Mouse (Mus musculus) bone marrow, adult 2 months (tissue): ENCODE measurements around the gene Onecut1. TPM values are rescaled to one million over a fixed set of nuclear protein-coding genes. Genes with fewer than 3 reads are reported as not detected.

Experiments used
- H3K27ac ChIP-seq: fragments of 200-500 bp; 2 replicates; pipeline ENCODE4 v1.5.1; 2012; ENCODE audit warnings: low read depth, mild to moderate bottlenecking, control low read depth, inconsistent platforms, low read length; ENCODE audit not compliant: control insufficient read depth, poor library complexity, insufficient read depth
- H3K4me1 ChIP-seq: fragments of 200-500 bp; 2 replicates; pipeline ENCODE4 v1.6.1; 2011; ENCODE audit warnings: low read length; ENCODE audit not compliant: control insufficient read depth, insufficient read depth
- H3K4me3 ChIP-seq: fragments of 200-500 bp; replicated peaks from 2 replicates; pipeline ENCODE3; 2011; ENCODE audit warnings: mild to moderate bottlenecking, low read depth, low read length, control low read depth; ENCODE audit not compliant: control insufficient read depth
- CTCF ChIP-seq: fragments of 200-500 bp; IDR thresholded peaks from 2 replicates; pipeline ENCODE4 v1.5.1; 2011; ENCODE audit warnings: low read length, control low read depth; ENCODE audit not compliant: control insufficient read depth, insufficient read depth
- POLR2A ChIP-seq: fragments of 200-500 bp; IDR thresholded peaks from 2 replicates; pipeline ENCODE4 v1.6.1; 2011; ENCODE audit warnings: low read depth, mild to moderate bottlenecking, control low read depth, low read length, borderline replicate concordance; ENCODE audit not compliant: control insufficient read depth
- WGBS: fragments of 180-500 bp; shearing (Covaris S2); methylation state at CpG from one replicate; pipeline ENCODE4 v1.1.7; 2018; 5-methylcytosine and 5-hydroxymethylcytosine counted together
- polyA plus RNA-seq: library from polyadenylated mRNA; stranded (reverse); fragments of >200 nt; gene quantifications from 2 replicates; pipeline ENCODE4 v1.2.4, GENCODE M21; 2011; ENCODE audit warnings: low replicate concordance; ENCODE audit not compliant: missing spikeins, insufficient read depth, insufficient read length

Gene Onecut1
- polyA plus RNA-seq, 1 experiment = not detected

GRCm38 (mm10) chr9:74863655-74864443 is 2.1 kb downstream of the Onecut1 start:
- no peaks in the 10 kb centered on the region; the same call in 1 of the 2 replicates for H3K4me1 ChIP-seq
- WGBS = 7% methylated on average over 36 of the region's 36 CpGs
- TF ChIP-seq POLR2A = no peak
- TF ChIP-seq CTCF = no peak
- H3K4me3 ChIP-seq = no peak overlapping the region
- H3K27ac ChIP-seq = no peak overlapping the region

- no peak overlapping the region for H3K4me3 ChIP-seq
- TF ChIP-seq POLR2A (no peak), CTCF (no peak)
- no peaks in the 10 kb centered on the region; the same call in 1 of the 2 replicates for H3K4me1 ChIP-seq
- WGBS = 6% methylated on average over 14 of the region's 14 CpGs
- no peak overlapping the region for H3K27ac ChIP-seq
Measured at GRCm38 (mm10) chr9:74864471-74864870, 2.8 kb downstream of the Onecut1 start.

- Histone ChIP-seq H3K27ac (no peak overlapping the region), H3K4me3 (no peak overlapping the region), H3K4me1 (no peaks in the 10 kb centered on the region; the same call in 1 of the 2 replicates)
- TF ChIP-seq CTCF (no peak), POLR2A (no peak)
- WGBS = 15% methylated on average over 27 of the region's 27 CpGs
Measured at GRCm38 (mm10) chr9:74866596-74867313, 5.0 kb downstream of the Onecut1 start.

- TF ChIP-seq POLR2A = no peak
- peak; percentile 52 for TF ChIP-seq CTCF
- no peaks in the 10 kb centered on the region; the same call in 1 of the 2 replicates for H3K4me1 ChIP-seq
- H3K27ac ChIP-seq = no peak overlapping the region
- H3K4me3 ChIP-seq = no peak overlapping the region
- 7% methylated on average over 15 of the region's 15 CpGs for WGBS
Measured at GRCm38 (mm10) chr9:74867641-74868205, 6.0 kb downstream of the Onecut1 start.

GRCm38 (mm10) chr9:74868336-74868950 is 6.7 kb downstream of the Onecut1 start:
- TF ChIP-seq POLR2A (no peak), CTCF (no peak)
- 11% methylated on average over 22 of the region's 22 CpGs for WGBS
- no peak overlapping the region for H3K4me3 ChIP-seq

GRCm38 (mm10) chr9:74870960-74871688 is 9.4 kb downstream of the Onecut1 start:
- TF ChIP-seq CTCF = peak; percentile 63
- no peak for TF ChIP-seq POLR2A
- Histone ChIP-seq H3K4me3 (no peak overlapping the region), H3K4me1 (no peaks in the 10 kb centered on the region; the same call in 1 of the 2 replicates), H3K27ac (no peak overlapping the region)
- 8% methylated on average over 13 of the region's 13 CpGs for WGBS

More at GRCm38 (mm10) chr9:74868336-74868950, 6.7 kb downstream of the Onecut1 start:
- Histone ChIP-seq H3K27ac (no peak overlapping the region), H3K4me1 (no peaks in the 10 kb centered on the region; the same call in 1 of the 2 replicates)

- H3K27ac ChIP-seq = no peak overlapping the region
- 43% methylated on average over 6 of the region's 6 CpGs for WGBS
- H3K4me1 ChIP-seq = no peaks in the 10 kb centered on the region; the same call in 1 of the 2 replicates
- no peak overlapping the region for H3K4me3 ChIP-seq
- TF ChIP-seq POLR2A (no peak), CTCF (no peak)
Measured at GRCm38 (mm10) chr9:74876328-74876727, 14.6 kb downstream of the Onecut1 start.

- Histone ChIP-seq H3K4me1 (no peaks in the 10 kb centered on the region), H3K4me3 (no peak overlapping the region), H3K27ac (no peak overlapping the region)
- WGBS = 74% methylated on average over 2 of the region's 2 CpGs
- TF ChIP-seq CTCF = no peak
- TF ChIP-seq POLR2A = no peak
Measured at GRCm38 (mm10) chr9:74877709-74878108, 16.0 kb downstream of the Onecut1 start.
